Mouse (Mus musculus): ENCODE results near the gene Hes1. TPM values are rescaled to one million over a fixed set of nuclear protein-coding genes. Genes with fewer than 3 reads are reported as not detected.

Gene Hes1
- polyA plus RNA-seq, 1 experiment from 2014 or later: 74.1 TPM

DNA sequence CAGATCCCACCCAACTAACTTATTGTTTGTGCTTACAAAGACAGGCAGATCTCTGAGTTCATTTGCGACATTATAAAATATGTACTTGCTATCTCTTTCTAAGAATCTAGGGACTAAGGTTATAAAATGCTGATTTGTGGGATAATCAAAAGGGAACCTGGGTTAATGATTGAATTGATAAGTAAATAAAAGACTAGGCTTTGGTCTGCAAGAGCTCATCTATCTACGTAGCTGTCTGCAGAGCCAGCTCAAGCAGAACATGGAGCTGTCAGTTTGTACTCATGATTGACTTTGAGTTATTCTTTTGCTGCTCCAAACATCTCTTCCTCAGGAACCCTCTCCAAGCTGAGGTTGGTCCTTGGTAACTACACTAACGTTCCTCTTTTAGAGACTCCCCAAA lies 46.3 kb downstream of the Hes1 start:
- Histone ChIP-seq H3K4me1 (ENCODE audit: control insufficient read depth, insufficient read depth, low read length) (peaks cover 9% of the 10 kb centered on the region), H3K27ac (ENCODE audit: low read length) (no peak overlapping the region), H3K9ac (replicated peaks; ENCODE audit: low read depth, low read length) (no peak overlapping the region), H3K4me3 (ENCODE audit: low read depth, low read length) (no peak overlapping the region), H3K27me3 (ENCODE audit: control insufficient read depth, insufficient read depth, low read length) (no peaks in the 10 kb centered on the region), H3K9me3 (ENCODE audit: control insufficient read depth, low read depth, low read length) (peaks cover 13% of the 10 kb centered on the region; the same call in 1 of the 2 replicates), H3K4me2 (replicated peaks; ENCODE audit: low read depth, low read length) (no peak overlapping the region), H3K36me3 (ENCODE audit: control insufficient read depth, insufficient read depth, low read length) (no peaks in the 10 kb centered on the region)
- 90% methylated on average over 3 of the region's 3 CpGs for WGBS
- no peak for ATAC-seq (ENCODE audit: insufficient number of reproducible peaks, insufficient read depth, low FRiP score, low read depth)

DNA sequence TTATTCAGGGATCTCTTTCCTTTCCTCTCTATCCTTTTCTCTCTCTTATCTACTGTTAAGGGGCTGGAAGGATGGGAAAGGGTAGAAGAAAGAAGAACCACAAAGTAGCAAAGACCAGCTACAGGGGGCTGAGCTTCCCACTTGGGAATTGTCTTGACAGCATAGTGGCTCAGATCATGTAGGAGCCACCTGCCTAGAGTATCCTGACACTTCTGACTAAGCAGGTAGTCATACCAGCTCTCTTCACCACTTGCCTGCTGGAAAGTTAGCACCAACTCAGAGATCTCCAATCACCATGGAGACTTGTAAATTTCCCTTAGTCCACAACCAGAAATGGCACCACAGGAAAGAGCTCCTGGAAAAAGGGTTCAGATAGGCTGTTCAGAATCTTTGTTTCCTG lies 46.9 kb downstream of the Hes1 start:
- Histone ChIP-seq H3K4me1 (ENCODE audit: control insufficient read depth, insufficient read depth, low read length) (peaks cover 9% of the 10 kb centered on the region), H3K4me2 (replicated peaks; ENCODE audit: low read depth, low read length) (no peak overlapping the region), H3K27me3 (ENCODE audit: control insufficient read depth, insufficient read depth, low read length) (no peaks in the 10 kb centered on the region), H3K4me3 (ENCODE audit: low read depth, low read length) (no peak overlapping the region), H3K27ac (ENCODE audit: low read length) (no peak overlapping the region), H3K9ac (replicated peaks; ENCODE audit: low read depth, low read length) (no peak overlapping the region), H3K9me3 (ENCODE audit: control insufficient read depth, low read depth, low read length) (peaks cover 13% of the 10 kb centered on the region; the same call in 1 of the 2 replicates), H3K36me3 (ENCODE audit: control insufficient read depth, insufficient read depth, low read length) (no peaks in the 10 kb centered on the region)
- ATAC-seq (ENCODE audit: insufficient number of reproducible peaks, insufficient read depth, low FRiP score, low read depth): no peak

DNA sequence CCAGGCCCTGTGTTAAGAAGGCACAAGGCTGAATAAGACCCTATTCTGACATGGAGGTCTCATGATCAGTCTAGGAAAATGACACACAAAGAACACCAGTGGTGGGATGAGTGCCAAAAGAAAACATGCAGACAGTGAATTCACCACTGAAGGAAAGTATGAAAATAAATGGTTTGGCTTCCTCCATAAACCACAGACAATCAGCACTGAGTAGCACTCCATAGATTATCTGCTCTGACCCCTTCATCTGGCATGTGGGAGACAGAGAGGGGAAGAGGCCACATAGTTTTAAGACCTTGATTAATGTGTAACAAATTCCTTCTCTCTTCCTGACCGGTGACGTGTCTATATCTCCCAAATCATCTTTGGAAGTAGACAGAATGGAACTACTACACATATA lies 47.4 kb downstream of the Hes1 start:
- 37% methylated on average over 2 of the region's 2 CpGs for WGBS
- Histone ChIP-seq H3K4me1 (ENCODE audit: control insufficient read depth, insufficient read depth, low read length) (peaks cover 9% of the 10 kb centered on the region), H3K4me3 (ENCODE audit: low read depth, low read length) (no peak overlapping the region), H3K36me3 (ENCODE audit: control insufficient read depth, insufficient read depth, low read length) (no peaks in the 10 kb centered on the region), H3K9me3 (ENCODE audit: control insufficient read depth, low read depth, low read length) (peaks cover 13% of the 10 kb centered on the region; the same call in 1 of the 2 replicates), H3K27me3 (ENCODE audit: control insufficient read depth, insufficient read depth, low read length) (no peaks in the 10 kb centered on the region), H3K27ac (ENCODE audit: low read length) (no peak overlapping the region), H3K4me2 (replicated peaks; ENCODE audit: low read depth, low read length) (no peak overlapping the region), H3K9ac (replicated peaks; ENCODE audit: low read depth, low read length) (no peak overlapping the region)
- ATAC-seq (ENCODE audit: insufficient number of reproducible peaks, insufficient read depth, low FRiP score, low read depth): no peak

DNA sequence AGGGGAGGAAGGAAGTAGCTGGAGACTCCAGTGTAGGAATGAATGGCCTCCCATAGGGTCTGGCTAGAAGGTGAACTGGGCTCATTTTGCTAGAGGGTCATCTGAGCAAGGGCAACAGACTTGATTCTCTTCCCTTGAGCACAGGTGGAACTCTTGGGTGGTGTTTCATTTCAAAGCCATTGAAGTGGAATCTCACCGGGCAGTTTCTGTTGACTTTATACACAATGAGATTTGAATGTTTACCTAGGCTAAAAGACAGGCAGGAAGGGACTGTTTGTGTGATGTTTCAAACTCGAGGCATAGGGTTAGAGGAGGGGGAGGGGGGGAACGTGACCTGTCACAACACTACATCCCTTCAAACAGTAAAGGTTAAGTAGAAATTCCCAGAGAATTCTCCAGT lies 49.0 kb downstream of the Hes1 start:
- Histone ChIP-seq H3K4me1 (ENCODE audit: control insufficient read depth, insufficient read depth, low read length) (peaks cover 9% of the 10 kb centered on the region), H3K27ac (ENCODE audit: low read length) (peak overlapping the region; percentile 87), H3K4me2 (replicated peaks; ENCODE audit: low read depth, low read length) (no peak overlapping the region), H3K27me3 (ENCODE audit: control insufficient read depth, insufficient read depth, low read length) (no peaks in the 10 kb centered on the region), H3K9ac (replicated peaks; ENCODE audit: low read depth, low read length) (no peak overlapping the region), H3K9me3 (ENCODE audit: control insufficient read depth, low read depth, low read length) (peaks cover 13% of the 10 kb centered on the region; the same call in 1 of the 2 replicates), H3K4me3 (ENCODE audit: low read depth, low read length) (no peak overlapping the region), H3K36me3 (ENCODE audit: control insufficient read depth, insufficient read depth, low read length) (no peaks in the 10 kb centered on the region)
- peak; percentile 68 for ATAC-seq (ENCODE audit: insufficient number of reproducible peaks, insufficient read depth, low FRiP score, low read depth)
- 4% methylated on average over 3 of the region's 3 CpGs for WGBS

DNA sequence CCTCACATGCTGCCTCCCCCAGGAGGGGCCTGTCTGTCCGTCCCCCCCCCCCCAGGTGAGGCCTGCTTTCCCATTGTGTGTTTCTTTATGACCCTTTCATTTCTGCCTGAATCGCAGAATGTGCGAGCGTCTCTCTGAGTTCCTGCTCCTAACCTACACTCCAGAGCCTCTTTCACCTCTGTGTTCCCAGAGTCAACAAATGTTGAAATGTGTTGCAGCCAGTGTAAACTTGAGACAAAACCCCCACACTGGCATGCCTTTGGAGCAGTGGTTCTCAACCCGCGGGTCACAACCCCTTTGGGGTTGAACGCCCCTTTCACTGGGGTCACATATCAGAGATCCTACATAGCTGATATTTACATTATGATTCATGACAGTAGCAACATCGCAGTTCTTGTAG lies 49.6 kb downstream of the Hes1 start:
- Histone ChIP-seq H3K4me1 (ENCODE audit: control insufficient read depth, insufficient read depth, low read length) (peaks cover 9% of the 10 kb centered on the region), H3K9ac (replicated peaks; ENCODE audit: low read depth, low read length) (no peak overlapping the region), H3K27ac (ENCODE audit: low read length) (peak overlapping the region; percentile 87), H3K9me3 (ENCODE audit: control insufficient read depth, low read depth, low read length) (peaks cover 13% of the 10 kb centered on the region; the same call in 1 of the 2 replicates), H3K36me3 (ENCODE audit: control insufficient read depth, insufficient read depth, low read length) (no peaks in the 10 kb centered on the region), H3K27me3 (ENCODE audit: control insufficient read depth, insufficient read depth, low read length) (no peaks in the 10 kb centered on the region), H3K4me3 (ENCODE audit: low read depth, low read length) (no peak overlapping the region), H3K4me2 (replicated peaks; ENCODE audit: low read depth, low read length) (no peak overlapping the region)
- ATAC-seq (ENCODE audit: insufficient number of reproducible peaks, insufficient read depth, low FRiP score, low read depth): 0 out of 2 replicates have a peak, but pooled peaks have one; percentile 7
- 55% methylated on average over 8 of the region's 8 CpGs for WGBS

DNA sequence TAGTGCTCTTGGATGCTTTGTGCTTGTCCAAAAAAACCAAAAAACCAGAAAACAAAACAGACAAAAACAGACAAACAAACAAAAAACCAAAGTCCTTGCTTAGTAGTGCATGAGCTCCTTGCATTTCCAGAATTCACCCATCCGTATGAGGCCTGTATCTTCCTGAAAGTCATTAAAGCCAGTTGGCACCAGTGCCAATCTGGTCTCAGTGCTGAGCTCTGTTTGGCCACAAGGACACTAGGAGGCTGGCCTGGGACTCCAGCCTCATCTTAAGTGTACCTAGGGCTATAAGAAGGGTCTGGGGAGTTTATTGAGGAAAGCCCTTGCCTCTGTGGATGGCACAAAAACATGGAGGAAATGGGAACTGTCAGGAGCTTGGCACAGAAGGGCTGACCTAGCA lies 50.3 kb downstream of the Hes1 start:
- no peak overlapping the region for H3K4me3 ChIP-seq (ENCODE audit: low read depth, low read length)
- H3K4me2 ChIP-seq (replicated peaks; ENCODE audit: low read depth, low read length): no peak overlapping the region
- WGBS: 94% methylated on average over 1 of the region's 1 CpGs
- no peak for ATAC-seq (ENCODE audit: insufficient number of reproducible peaks, insufficient read depth, low FRiP score, low read depth)
- no peak overlapping the region for H3K9ac ChIP-seq (replicated peaks; ENCODE audit: low read depth, low read length)
- H3K9me3 ChIP-seq (ENCODE audit: control insufficient read depth, low read depth, low read length): peaks cover 13% of the 10 kb centered on the region; the same call in 1 of the 2 replicates
- peaks cover 9% of the 10 kb centered on the region for H3K4me1 ChIP-seq (ENCODE audit: control insufficient read depth, insufficient read depth, low read length)
- no peaks in the 10 kb centered on the region for H3K36me3 ChIP-seq (ENCODE audit: control insufficient read depth, insufficient read depth, low read length)
- peak overlapping the region; percentile 87; the same call in 1 of the 2 replicates for H3K27ac ChIP-seq (ENCODE audit: low read length)
- no peaks in the 10 kb centered on the region for H3K27me3 ChIP-seq (ENCODE audit: control insufficient read depth, insufficient read depth, low read length)

Other genes starting within 250 kb of the Hes1 start
- not detected in 2 replicates for gene Cpn2, start 203.1 kb downstream of the Hes1 start, polyA plus RNA-seq (2014; fragmentation: Nextera tagmentation; extraction: Ambion mirVana)
- 0.52 and 0.55 TPM in 2 replicates for gene Lrrc15, start 218.9 kb downstream of the Hes1 start, polyA plus RNA-seq (2014; fragmentation: Nextera tagmentation; extraction: Ambion mirVana)
- gene Gp5, start 246.4 kb downstream of the Hes1 start, polyA plus RNA-seq (2014; fragmentation: Nextera tagmentation; extraction: Ambion mirVana): 0.56 and 0.65 TPM in 2 replicates